Mouse (Mus musculus): ENCODE results near the gene Fam168a.

- no peak for TF ChIP-seq HCFC1 (IDR thresholded peaks at IDR 0.05; ENCODE audit: low read depth, low read length)
- TF ChIP-seq CTCF (IDR thresholded peaks at IDR 0.05 in 2 of 3, conservative IDR thresholded peaks at IDR 0.05 in 1 of 3; ENCODE audit: control insufficient read depth in 1 of 3, insufficient read depth in 1 of 3, low read depth in 2 of 3, low read length in 3 of 3, poor library complexity in 1 of 3, severe bottlenecking in 1 of 3) = peak; percentile 72 to 84 (median 83)
- no peak for TF ChIP-seq POLR2AphosphoS5 (IDR thresholded peaks at IDR 0.05; ENCODE audit: borderline replicate concordance, low read depth, low read length)
Observed at GRCm38 (mm10) chr7:100848744-100849143, 142.3 kb downstream of the Fam168a start.
